Comparison of ENCODE assay signal across 8 mouse cellular contexts in the genomic region with DNA sequence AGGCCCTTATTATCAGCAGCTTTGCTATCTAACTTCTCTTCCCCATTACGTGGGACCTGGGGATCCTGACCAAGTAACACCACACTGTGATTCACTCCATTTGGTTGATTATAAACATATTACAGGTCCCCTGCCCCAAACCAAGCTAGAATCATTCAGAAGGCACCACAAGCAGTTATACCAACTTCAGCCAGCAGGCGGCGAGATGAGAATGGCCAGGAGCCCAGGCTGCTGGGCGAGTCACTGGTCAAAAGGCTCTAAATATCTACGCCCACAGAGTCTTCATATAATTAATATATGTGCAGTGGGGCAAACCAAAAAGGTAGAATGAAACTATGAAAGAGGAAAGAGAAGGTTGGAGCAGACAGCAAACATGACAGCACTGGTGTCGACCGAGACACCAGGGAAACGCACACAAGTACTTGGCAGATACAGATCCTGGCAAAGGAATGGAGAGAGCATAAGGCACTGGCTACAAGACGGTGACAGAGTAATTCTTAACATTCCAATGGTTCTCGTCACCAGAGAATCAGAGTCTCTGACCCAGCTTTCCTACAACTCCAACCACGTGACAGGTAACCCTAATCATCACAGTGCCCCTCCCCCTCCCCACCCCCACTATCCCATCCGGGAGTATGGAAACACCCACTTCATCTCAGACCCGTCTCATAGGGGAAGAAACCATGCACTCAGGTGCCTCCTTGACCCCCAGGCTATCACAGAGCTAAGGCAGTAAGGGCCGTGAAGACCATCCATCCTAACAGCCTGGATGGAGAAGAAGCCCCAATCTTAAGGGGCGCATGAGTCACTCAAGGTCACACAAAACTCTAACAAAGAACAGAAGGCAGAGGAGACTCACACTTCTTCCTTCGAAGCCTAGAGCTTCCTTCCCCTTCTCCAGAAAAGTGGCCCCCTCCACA.
DNase-seq lines count a peak whose midpoint lies in the region; ATAC-seq lines count a peak whose summit lies in the region.

No protein-coding gene starts in this region.

- H3K9ac ChIP-seq in hindbrain, embryonic 12.5 days, result no peak overlapping the region

- ATAC-seq in hindbrain, embryonic 12.5 days (ENCODE audit: low FRiP score), result no peak

- peaks cover 21% of the 10 kb centered on the region for H3K27me3 ChIP-seq in hindbrain, embryonic 12.5 days
- H3K27me3 ChIP-seq in megakaryocyte, embryonic 14.5 days (replicated peaks), result peaks cover 54% of the 10 kb centered on the region

- H3K4me2 ChIP-seq in hindbrain, embryonic 12.5 days (replicated peaks), result 0 out of 2 replicates have a peak overlapping the region, but pooled peaks have one; percentile 92

- H3K27ac ChIP-seq in hindbrain, embryonic 12.5 days, result no peak overlapping the region

- no peaks in the 10 kb centered on the region for H3K36me3 ChIP-seq in hindbrain, embryonic 12.5 days
- H3K36me3 ChIP-seq in megakaryocyte, embryonic 14.5 days (replicated peaks; ENCODE audit: low read length), result peaks cover 72% of the 10 kb centered on the region

- no peaks in the 10 kb centered on the region for H3K9me3 ChIP-seq in hindbrain, embryonic 12.5 days (replicated peaks)
- no peaks in the 10 kb centered on the region for H3K9me3 ChIP-seq in megakaryocyte, embryonic 14.5 days

- no peak overlapping the region for H3K4me3 ChIP-seq in hindbrain, embryonic 12.5 days
- H3K4me3 ChIP-seq in megakaryocyte, embryonic 14.5 days (replicated peaks), result peak overlapping the region; percentile 47

- H3K4me1 ChIP-seq in hindbrain, embryonic 12.5 days, result peaks cover 52% of the 10 kb centered on the region
- H3K4me1 ChIP-seq in megakaryocyte, embryonic 14.5 days, result peaks cover 93% of the 10 kb centered on the region

- peak; percentile 47 for DNase-seq in T-cell, adult 2 months (ENCODE audit: low spot score)
- peak; percentile 96 for DNase-seq in cerebellum, adult 8-10 months
- peak; percentile 51 to 78 for DNase-seq in frontal cortex, postnatal 14 days (ENCODE audit: low spot score in 2 of 2)
- DNase-seq in layer of hippocampus, postnatal 25 days (ENCODE audit: extremely low spot score in 1 of 2, low spot score in 1 of 2), result peak; percentile 73 to 98
- DNase-seq in right cerebral cortex, postnatal 14 days, result peak; percentile 87
- DNase-seq in yolk sac, embryonic 10.5 days (ENCODE audit: low spot score), result peak; percentile 56

- 37% methylated on average over 16 of the region's 16 CpGs for WGBS in hindbrain, embryonic 12.5 days
